Mouse (Mus musculus) ovary, postnatal 10 days (tissue): Measurements from ENCODE around the gene Slc5a4a.

Experiments
- DNase-seq: peaks from one replicate; pipeline ENCODE4 v3.0.0; 2022; ENCODE audit warnings: low spot score

Slc5a4a gene

GRCm38 (mm10) chr10:76218240-76218639, 71.0 kb downstream of the Slc5a4a start:
- DNase-seq: no peak

GRCm38 (mm10) chr10:76225944-76226343, 78.7 kb downstream of the Slc5a4a start:
- DNase-seq: no peak

GRCm38 (mm10) chr10:76229627-76230026, 82.4 kb downstream of the Slc5a4a start:
- no peak for DNase-seq

GRCm38 (mm10) chr10:76237341-76238225, 90.3 kb downstream of the Slc5a4a start, which contains the start of gene Prmt2:
Gene Prmt2 (minus strand): TSS chr10:76237865.
- DNase-seq: peak; percentile 79
